Mouse (Mus musculus) MEL (cell line): ENCODE measurements around the gene Mab21l3. TPM values are rescaled to one million over a fixed set of nuclear protein-coding genes. Genes with fewer than 3 reads are reported as not detected.

ENCODE experiments used
- DNase-seq: peaks from one replicate; pipeline ENCODE4 v3.0.0; 2011; ENCODE audit warnings: low read depth, low spot score
- H3K27ac ChIP-seq: 2 replicates; pipeline ENCODE4 v1.5.1; 2012; ENCODE audit warnings: low read depth, mild to moderate bottlenecking, control low read depth, low read length, moderate library complexity; ENCODE audit not compliant: control insufficient read depth
- H3K27me3 ChIP-seq, 2 experiments: fragments of 150-350 bp in 1 of 2; sonication (generic) in 1 of 2; 2 replicates each; pipeline ENCODE4 v1.6.1; 2012; ENCODE audit warnings: low read length in 2 of 2, mild to moderate bottlenecking in 2 of 2, improper control_type of control experiment in 1 of 2, moderate library complexity in 1 of 2; ENCODE audit not compliant: insufficient read depth in 2 of 2, control insufficient read depth in 1 of 2
- H3K36me3 ChIP-seq, 2 experiments: 2 replicates each; pipeline ENCODE4 v1.6.1; 2012 to 2014; ENCODE audit warnings: low read length in 2 of 2, improper control_type of control experiment in 1 of 2, inconsistent platforms in 1 of 2, mild to moderate bottlenecking in 1 of 2; ENCODE audit not compliant: insufficient read depth in 2 of 2, control insufficient read depth in 1 of 2
- H3K4me1 ChIP-seq, 2 experiments: fragments of 150-350 bp in 1 of 2; sonication (generic) in 1 of 2; 2 replicates each; pipeline ENCODE4 v1.6.1; 2012; ENCODE audit warnings: low read length in 2 of 2, improper control_type of control experiment in 1 of 2, mild to moderate bottlenecking in 1 of 2; ENCODE audit not compliant: insufficient read depth in 2 of 2, control insufficient read depth in 1 of 2
- H3K4me3 ChIP-seq, 2 experiments: fragments of 150-350 bp in 1 of 2; sonication (generic) in 1 of 2; 2 replicates each; pipeline ENCODE4 v1.5.1; 2012; ENCODE audit warnings: low read depth in 2 of 2, low read length in 2 of 2, mild to moderate bottlenecking in 2 of 2, moderate library complexity in 2 of 2, control low read depth in 1 of 2, improper control_type of control experiment in 1 of 2; ENCODE audit not compliant: control insufficient read depth in 1 of 2, insufficient read depth in 1 of 2
- H3K79me2 ChIP-seq: 2 replicates; pipeline ENCODE4 v1.6.1; 2012; ENCODE audit warnings: mild to moderate bottlenecking, low read length, moderate library complexity; ENCODE audit not compliant: control insufficient read depth, poor library complexity, insufficient read depth
- H3K9ac ChIP-seq: 2 replicates; pipeline ENCODE4 v1.6.1; 2012; ENCODE audit warnings: low read depth, mild to moderate bottlenecking, control low read depth, low read length, moderate library complexity; ENCODE audit not compliant: control insufficient read depth, poor library complexity, severe bottlenecking
- H3K9me3 ChIP-seq: fragments of 150-350 bp; sonication (generic); replicated peaks from 2 replicates; pipeline ENCODE4 v1.6.1; 2012; ENCODE audit warnings: mild to moderate bottlenecking, low read length, improper control_type of control experiment, moderate library complexity; ENCODE audit not compliant: insufficient read depth
- BHLHE40 ChIP-seq: IDR thresholded peaks from 2 replicates; pipeline ENCODE4 v1.6.1; 2012; ENCODE audit warnings: low read depth, mild to moderate bottlenecking, inconsistent platforms, low read length, improper control_type of control experiment, borderline replicate concordance
- CTCF ChIP-seq, 3 experiments: IDR thresholded peaks in 2 of 3; conservative IDR thresholded peaks in 1 of 3; 2 replicates each; pipeline ENCODE4 v1.5.1; 2011 to 2012; ENCODE audit warnings: low read length in 3 of 3, low read depth in 2 of 3, mild to moderate bottlenecking in 2 of 3, improper control_type of control experiment in 1 of 3, inconsistent platforms in 1 of 3, mixed read lengths in 1 of 3, moderate library complexity in 1 of 3; ENCODE audit not compliant: control insufficient read depth in 1 of 3, insufficient read depth in 1 of 3, poor library complexity in 1 of 3, severe bottlenecking in 1 of 3
- E2F4 ChIP-seq: IDR thresholded peaks from 2 replicates; pipeline ENCODE4 v1.6.1; 2011; ENCODE audit warnings: low read depth, low read length, improper control_type of control experiment, borderline replicate concordance
- ELF1 ChIP-seq: IDR thresholded peaks from 2 replicates; pipeline ENCODE4 v1.6.1; 2014; ENCODE audit warnings: low read depth, mild to moderate bottlenecking, inconsistent platforms, low read length, improper control_type of control experiment, moderate library complexity
- ETS1 ChIP-seq: IDR thresholded peaks from 2 replicates; pipeline ENCODE4 v1.6.1; 2012; ENCODE audit warnings: low read depth, mild to moderate bottlenecking, inconsistent platforms, low read length, improper control_type of control experiment, moderate library complexity
- GABPA ChIP-seq: IDR thresholded peaks from 2 replicates; pipeline ENCODE4 v1.6.1; 2012; ENCODE audit warnings: low read depth, mild to moderate bottlenecking, inconsistent platforms, low read length, improper control_type of control experiment, moderate library complexity
- GATA1 ChIP-seq: IDR thresholded peaks from 2 replicates; pipeline ENCODE4 v1.6.1; 2011; ENCODE audit warnings: low read depth, low read length, improper control_type of control experiment
- HCFC1 ChIP-seq: IDR thresholded peaks from 2 replicates; pipeline ENCODE4 v1.6.1; 2012; ENCODE audit warnings: low read depth, mild to moderate bottlenecking, inconsistent platforms, low read length, improper control_type of control experiment, moderate library complexity
- JUND ChIP-seq: IDR thresholded peaks from 2 replicates; pipeline ENCODE4 v1.6.1; 2011; ENCODE audit warnings: low read depth, mild to moderate bottlenecking, improper control_type of control experiment, low read length
- KAT2A ChIP-seq: conservative IDR thresholded peaks from 2 replicates; pipeline ENCODE4 v1.6.1; 2012; ENCODE audit warnings: low read depth, low read length, improper control_type of control experiment, inconsistent platforms
- MAZ ChIP-seq: IDR thresholded peaks from 2 replicates; pipeline ENCODE4 v1.6.1; 2012; ENCODE audit warnings: low read depth, mild to moderate bottlenecking, inconsistent platforms, low read length, improper control_type of control experiment
- MEF2A ChIP-seq: IDR thresholded peaks from 2 replicates; pipeline ENCODE4 v1.6.1; 2014; ENCODE audit warnings: low read depth, mild to moderate bottlenecking, inconsistent platforms, low read length, improper control_type of control experiment; ENCODE audit not compliant: poor library complexity, insufficient replicate concordance, severe bottlenecking; ENCODE audit errors: extremely low read depth
- MXI1 ChIP-seq: IDR thresholded peaks from 2 replicates; pipeline ENCODE4 v1.6.1; 2011; ENCODE audit warnings: mild to moderate bottlenecking, low read depth, low read length, improper control_type of control experiment
- MYB ChIP-seq: IDR thresholded peaks from 2 replicates; pipeline ENCODE4 v1.6.1; 2011; ENCODE audit warnings: mild to moderate bottlenecking, low read depth, low read length, improper control_type of control experiment
- MYC ChIP-seq: IDR thresholded peaks from 2 replicates; pipeline ENCODE4 v1.6.1; 2011; ENCODE audit warnings: low read depth, mild to moderate bottlenecking, low read length, improper control_type of control experiment, moderate library complexity
- NRF1 ChIP-seq: IDR thresholded peaks from 2 replicates; pipeline ENCODE4 v1.6.1; 2014; ENCODE audit warnings: low read depth, mild to moderate bottlenecking, inconsistent platforms, low read length, improper control_type of control experiment, moderate library complexity; ENCODE audit not compliant: poor library complexity, insufficient read depth, severe bottlenecking
- POLR2AphosphoS2 ChIP-seq: IDR thresholded peaks from 2 replicates; pipeline ENCODE4 v1.6.1; 2011; ENCODE audit warnings: low read length, improper control_type of control experiment
- RAD21 ChIP-seq: IDR thresholded peaks from 2 replicates; pipeline ENCODE4 v1.6.1; 2011; ENCODE audit warnings: mild to moderate bottlenecking, low read depth, low read length, improper control_type of control experiment
- RCOR1 ChIP-seq: IDR thresholded peaks from 2 replicates; pipeline ENCODE4 v1.6.1; 2012; ENCODE audit warnings: low read depth, mild to moderate bottlenecking, inconsistent platforms, low read length, improper control_type of control experiment
- SMC3 ChIP-seq: IDR thresholded peaks from 2 replicates; pipeline ENCODE4 v1.6.1; 2011; ENCODE audit warnings: low read depth, low read length, improper control_type of control experiment
- TBP ChIP-seq: IDR thresholded peaks from 2 replicates; pipeline ENCODE4 v1.8.0; 2011; ENCODE audit warnings: low read depth, low read length, improper control_type of control experiment
- TCF12 ChIP-seq: IDR thresholded peaks from 2 replicates; pipeline ENCODE4 v1.6.1; 2014; ENCODE audit warnings: low read depth, mild to moderate bottlenecking, inconsistent platforms, low read length, improper control_type of control experiment, moderate library complexity
- UBTF ChIP-seq: IDR thresholded peaks from 2 replicates; pipeline ENCODE4 v1.6.1; 2012; ENCODE audit warnings: low read depth, mild to moderate bottlenecking, inconsistent platforms, low read length, improper control_type of control experiment, moderate library complexity, borderline replicate concordance; ENCODE audit not compliant: insufficient read depth
- USF1 ChIP-seq: IDR thresholded peaks from 2 replicates; pipeline ENCODE4 v1.6.1; 2014; ENCODE audit warnings: low read depth, mild to moderate bottlenecking, inconsistent platforms, low read length, improper control_type of control experiment, moderate library complexity
- USF2 ChIP-seq, 2 experiments: IDR thresholded peaks; 2 replicates each; pipeline ENCODE4 v1.6.1; 2011 to 2012; ENCODE audit warnings: improper control_type of control experiment in 2 of 2, low read length in 2 of 2, borderline replicate concordance in 1 of 2, inconsistent platforms in 1 of 2, low read depth in 1 of 2, mild to moderate bottlenecking in 1 of 2; ENCODE audit not compliant: insufficient read depth in 1 of 2
- ZC3H11A ChIP-seq: IDR thresholded peaks from 2 replicates; pipeline ENCODE4 v1.6.1; 2012; ENCODE audit warnings: low read depth, mild to moderate bottlenecking, inconsistent platforms, low read length, improper control_type of control experiment
- ZKSCAN1 ChIP-seq: IDR thresholded peaks from 2 replicates; pipeline ENCODE4 v1.6.1; 2012; ENCODE audit warnings: low read depth, mild to moderate bottlenecking, inconsistent platforms, low read length, improper control_type of control experiment, moderate library complexity
- ZMIZ1 ChIP-seq: IDR thresholded peaks from 2 replicates; pipeline ENCODE4 v1.6.1; 2012; ENCODE audit warnings: low read depth, mild to moderate bottlenecking, inconsistent platforms, low read length, improper control_type of control experiment, moderate library complexity
- ZNF384 ChIP-seq: IDR thresholded peaks from 2 replicates; pipeline ENCODE4 v1.6.1; 2012; ENCODE audit warnings: low read depth, mild to moderate bottlenecking, inconsistent platforms, low read length, improper control_type of control experiment
- polyA plus RNA-seq, 2 experiments: library from polyadenylated mRNA; stranded (reverse) in 1 of 2; unstranded in 1 of 2; fragments of >175 nt in 1 of 2; fragments of >200 nt in 1 of 2; gene quantifications; 2 replicates each; pipeline versions ENCODE4 v1.2.1 to v1.2.4; 2012; ENCODE audit warnings: low replicate concordance in 2 of 2, low read depth in 1 of 2; ENCODE audit not compliant: insufficient read length in 2 of 2, insufficient read depth in 1 of 2, missing spikeins in 1 of 2
- total RNA-seq: library from RNA; depleted of rRNA; stranded (reverse); fragments of 300-350 nt; gene quantifications from 2 replicates; pipeline ENCODE4 v1.2.3, GENCODE M21; 2012; rRNA removed

The Mab21l3 gene
- total RNA-seq (not detected in 2 replicates), polyA plus RNA-seq (under 1 TPM in 1 of 2 experiments, not detected in 1; 0.04 TPM)

- H3K79me2 ChIP-seq, result no peaks in the 10 kb centered on the region
- H3K4me3 ChIP-seq, result no peak within 1 kb of the TSS
- no peaks in the 10 kb centered on the region for H3K27me3 ChIP-seq
- H3K9ac ChIP-seq, result no peak within 1 kb of the TSS
- no peaks in the 10 kb centered on the region for H3K9me3 ChIP-seq
- DNase-seq, result no peak
- H3K4me1 ChIP-seq, result no peaks in the 10 kb centered on the region
- TF ChIP-seq ELF1 (no peak), ZNF384 (no peak), TBP (no peak), MYB (no peak), KAT2A (no peak), USF1 (no peak), ZKSCAN1 (no peak), TCF12 (no peak), JUND (no peak), POLR2AphosphoS2 (no peak), CTCF (IDR thresholded peaks at IDR 0.05 in 2 of 3, conservative IDR thresholded peaks at IDR 0.05 in 1 of 3; ENCODE audit: control insufficient read depth in 1 of 3, insufficient read depth in 1 of 3, low read depth in 2 of 3, low read length in 3 of 3, poor library complexity in 1 of 3, severe bottlenecking in 1 of 3) (no peak), RAD21 (no peak), MYC (no peak), MAZ (no peak), USF2 (IDR thresholded peaks at IDR 0.05; ENCODE audit: borderline replicate concordance in 1 of 2, insufficient read depth in 1 of 2, low read depth in 1 of 2, low read length in 2 of 2) (no peak), BHLHE40 (no peak), SMC3 (no peak), E2F4 (no peak), ZC3H11A (no peak)
- no peak within 1 kb of the TSS for H3K27ac ChIP-seq
- H3K36me3 ChIP-seq, result no peaks in the 10 kb centered on the region
Measured at GRCm38 (mm10) chr3:101848816-101849215, at the start of gene Mab21l3. Mab21l3 (minus strand) TSS chr3:101848959.

GRCm38 (mm10) chr3:101897377-101897974 lies 48.7 kb upstream of the Mab21l3 start:
- Histone ChIP-seq H3K36me3 (no peaks in the 10 kb centered on the region), H3K79me2 (no peaks in the 10 kb centered on the region), H3K27ac (no peak overlapping the region), H3K9ac (no peak overlapping the region), H3K4me3 (no peak overlapping the region), H3K27me3 (no peaks in the 10 kb centered on the region), H3K4me1 (no peaks in the 10 kb centered on the region), H3K9me3 (no peaks in the 10 kb centered on the region)
- DNase-seq, result no peak
- TF ChIP-seq MYC (no peak), NRF1 (no peak), GATA1 (no peak), MAZ (no peak), ETS1 (no peak), CTCF (IDR thresholded peaks at IDR 0.05 in 2 of 3, conservative IDR thresholded peaks at IDR 0.05 in 1 of 3; ENCODE audit: control insufficient read depth in 1 of 3, insufficient read depth in 1 of 3, low read depth in 2 of 3, low read length in 3 of 3, poor library complexity in 1 of 3, severe bottlenecking in 1 of 3) (no peak), MYB (no peak), SMC3 (no peak), RCOR1 (no peak), UBTF (no peak), MEF2A (no peak), ZMIZ1 (no peak), JUND (no peak), ELF1 (no peak), MXI1 (no peak), KAT2A (no peak), HCFC1 (no peak), GABPA (no peak)
